Mouse (Mus musculus): ENCODE data around the gene Pld2.
"Not testable (repeated sequence)": the region's sequence is repeated elsewhere in the genome, so short reads cannot be mapped to it uniquely, and the experiment has no call there.

- TF ChIP-seq POLR2A (IDR thresholded peaks at IDR 0.05; ENCODE audit: insufficient read length, low read depth); CEBPB (IDR thresholded peaks at IDR 0.05; ENCODE audit: insufficient read depth, poor library complexity, severe bottlenecking); MAX (IDR thresholded peaks at IDR 0.05; ENCODE audit: low read depth); REST (IDR thresholded peaks at IDR 0.05; ENCODE audit: insufficient read depth, insufficient read length); USF1 (IDR thresholded peaks at IDR 0.05; ENCODE audit: low read depth): not testable (repeated sequence)
Observed at GRCm38 (mm10) chr11:70570614-70571013, 30.8 kb downstream of the Pld2 start.

Data from myocyte (in vitro differentiated cells).